In the genomic region with DNA sequence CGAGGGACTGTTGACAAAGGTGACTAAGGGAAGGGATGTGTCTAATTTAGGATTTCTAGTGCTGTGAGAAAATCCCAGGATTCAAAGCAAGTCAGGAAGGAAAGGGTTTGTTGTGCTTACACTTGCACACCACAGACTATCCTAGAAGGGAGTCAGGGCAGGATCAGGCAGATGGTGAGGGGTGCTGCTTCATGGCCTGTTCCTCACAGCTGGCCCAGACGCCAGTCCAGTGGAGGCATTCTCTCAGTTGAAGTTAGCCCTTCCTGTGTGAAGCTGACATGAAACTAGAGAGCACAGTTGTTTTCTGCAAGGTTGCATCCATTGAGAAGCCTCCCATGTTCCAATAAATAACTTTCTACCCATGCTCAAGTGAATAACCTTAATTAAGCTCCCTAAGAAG, we compare ENCODE assay signal across 22 mouse cellular contexts. TPM values are rescaled to one million over a fixed set of nuclear protein-coding genes. Genes with fewer than 3 reads are reported as not detected.
DNase-seq lines count a peak whose midpoint lies in the region; TF ChIP-seq lines count a peak whose summit lies in the region.
"Had no signal": no experiment of that assay in that cellular context is flagged by ENCODE, and none has a peak within 500 bp of the region (broad histone marks: within the 10 kb centered on the region; RNA-seq: fewer than 3 reads in every experiment).

No protein-coding gene starts in this region.

- H3K36me3 ChIP-seq in ES-Bruce4 (ENCODE audit: control insufficient read depth, insufficient read depth, low read length, poor library complexity, severe bottlenecking) = peaks cover 34% of the 10 kb centered on the region

- H3K4me1 ChIP-seq in ES-Bruce4 (ENCODE audit: control insufficient read depth, insufficient read depth, low read length) = no peaks in the 10 kb centered on the region
- peaks cover 6% of the 10 kb centered on the region for H3K4me1 ChIP-seq in embryonic fibroblast, embryonic 13.5 days (ENCODE audit: control insufficient read depth, insufficient read depth, low read length)
- H3K4me1 ChIP-seq: embryonic facial prominence, embryonic 10.5 days; embryonic facial prominence, embryonic 12.5 days; forebrain, embryonic 10.5 days; forebrain, embryonic 12.5 days had no signal

- no peaks in the 10 kb centered on the region for H3K27me3 ChIP-seq in ES-Bruce4 (ENCODE audit: control insufficient read depth, insufficient read depth, low read length, poor library complexity, severe bottlenecking)
- H3K27me3 ChIP-seq: embryonic facial prominence, embryonic 12.5 days; forebrain, embryonic 12.5 days; Patski had no signal

- peak overlapping the region; percentile 39; the same call in 1 of the 2 replicates for H3K27ac ChIP-seq in ES-Bruce4 (ENCODE audit: insufficient read depth, low read length)
- no peak overlapping the region for H3K27ac ChIP-seq in embryonic fibroblast, embryonic 13.5 days (ENCODE audit: insufficient read depth, low read length)
- H3K27ac ChIP-seq: embryonic facial prominence, embryonic 10.5 days; embryonic facial prominence, embryonic 12.5 days; forebrain, embryonic 10.5 days; forebrain, embryonic 12.5 days had no signal

- TF ChIP-seq EP300 in ES-Bruce4 (IDR thresholded peaks at IDR 0.05; ENCODE audit: insufficient read depth, low read depth, low read length) = no peak

- no peak overlapping the region for H3K9ac ChIP-seq in ES-Bruce4 (ENCODE audit: low read depth, poor library complexity, severe bottlenecking)
- H3K9ac ChIP-seq: embryonic facial prominence, embryonic 12.5 days; forebrain, embryonic 12.5 days had no signal

- no peak overlapping the region for H3K4me3 ChIP-seq in ES-Bruce4 (ENCODE audit: low read depth, low read length)
- no peak overlapping the region for H3K4me3 ChIP-seq in embryonic fibroblast, embryonic 13.5 days (ENCODE audit: insufficient read depth, low read length)
- H3K4me3 ChIP-seq: embryonic facial prominence, embryonic 10.5 days; embryonic facial prominence, embryonic 12.5 days; erythroblast, embryonic 14.5 days; forebrain, embryonic 10.5 days; forebrain, embryonic 12.5 days had no signal

- no peak for TF ChIP-seq CTCF in ES-Bruce4 (IDR thresholded peaks at IDR 0.05; ENCODE audit: low read depth, low read length)
- no peak for TF ChIP-seq CTCF in embryonic fibroblast, embryonic 13.5 days (IDR thresholded peaks at IDR 0.05; ENCODE audit: borderline replicate concordance, insufficient read depth, low read length)

- no peak for TF ChIP-seq POLR2A in ES-Bruce4 (IDR thresholded peaks at IDR 0.05; ENCODE audit: insufficient read depth, low read length)
- peak; percentile 49 for TF ChIP-seq POLR2A in embryonic fibroblast, embryonic 13.5 days (IDR thresholded peaks at IDR 0.05; ENCODE audit: low read depth, low read length)

- no peaks in the 10 kb centered on the region for H3K9me3 ChIP-seq in ES-Bruce4 (replicated peaks; ENCODE audit: control insufficient read depth, insufficient read depth, low read length, poor library complexity, severe bottlenecking)
- H3K9me3 ChIP-seq: embryonic facial prominence, embryonic 10.5 days; embryonic facial prominence, embryonic 12.5 days; forebrain, embryonic 10.5 days; forebrain, embryonic 12.5 days; G1E had no signal

- DNase-seq in ZHBTc4 (ENCODE audit: low read depth, low spot score) (peak; percentile 47), liver (no peak)
- DNase-seq in kidney, adult 11 months = no peak
- no peak for DNase-seq in heart, adult 9 months (ENCODE audit: low spot score in 2 of 2)
- DNase-seq: adrenal gland, adult 2 months; adrenal gland, postnatal 10 days; adrenal gland, postnatal 25 days; cerebellum, adult 11 months; cerebellum, adult 18-20 months; cerebellum, adult 8-10 months; cerebellum, adult 9-11 months; cerebellum, postnatal 14 days; cerebellum, postnatal 36 days had no signal

RNA-seq across cellular contexts. Expression of a gene that starts 7.4 kb away (rescaled TPM):
- 316 and 327 TPM in 2 replicates for polyA plus RNA-seq in ES-Bruce4 (2011; ENCODE audit: insufficient read depth, insufficient read length, low read depth, missing spikeins)
- polyA plus RNA-seq in embryonic fibroblast, embryonic 13.5 days (2011; ENCODE audit: insufficient read length, low read depth, missing spikeins) = 427 and 623 TPM in 2 replicates

RNA-seq across cellular contexts. Expression of a gene that starts 14.2 kb away (rescaled TPM):
- 194 and 199 TPM in 2 replicates for polyA plus RNA-seq in ES-Bruce4 (2011; ENCODE audit: insufficient read depth, insufficient read length, low read depth, missing spikeins)
- polyA plus RNA-seq in embryonic fibroblast, embryonic 13.5 days (2011; ENCODE audit: insufficient read length, low read depth, missing spikeins) = 96.4 and 104 TPM in 2 replicates

RNA-seq across cellular contexts. Expression of a gene that starts 14.5 kb away (rescaled TPM):
- polyA plus RNA-seq in ES-Bruce4 (2011; ENCODE audit: insufficient read depth, insufficient read length, low read depth, missing spikeins) = 166 and 182 TPM in 2 replicates
- polyA plus RNA-seq in embryonic fibroblast, embryonic 13.5 days (2011; ENCODE audit: insufficient read length, low read depth, missing spikeins) = 30.9 and 42.8 TPM in 2 replicates

RNA-seq across cellular contexts. Expression of a gene that starts 52.7 kb away (rescaled TPM):
- polyA plus RNA-seq in ES-Bruce4 (2011; ENCODE audit: insufficient read depth, insufficient read length, low read depth, missing spikeins) = 60.9 and 67.3 TPM in 2 replicates
- 57.3 and 70.6 TPM in 2 replicates for polyA plus RNA-seq in embryonic fibroblast, embryonic 13.5 days (2011; ENCODE audit: insufficient read length, low read depth, missing spikeins)
